In the genomic region with DNA sequence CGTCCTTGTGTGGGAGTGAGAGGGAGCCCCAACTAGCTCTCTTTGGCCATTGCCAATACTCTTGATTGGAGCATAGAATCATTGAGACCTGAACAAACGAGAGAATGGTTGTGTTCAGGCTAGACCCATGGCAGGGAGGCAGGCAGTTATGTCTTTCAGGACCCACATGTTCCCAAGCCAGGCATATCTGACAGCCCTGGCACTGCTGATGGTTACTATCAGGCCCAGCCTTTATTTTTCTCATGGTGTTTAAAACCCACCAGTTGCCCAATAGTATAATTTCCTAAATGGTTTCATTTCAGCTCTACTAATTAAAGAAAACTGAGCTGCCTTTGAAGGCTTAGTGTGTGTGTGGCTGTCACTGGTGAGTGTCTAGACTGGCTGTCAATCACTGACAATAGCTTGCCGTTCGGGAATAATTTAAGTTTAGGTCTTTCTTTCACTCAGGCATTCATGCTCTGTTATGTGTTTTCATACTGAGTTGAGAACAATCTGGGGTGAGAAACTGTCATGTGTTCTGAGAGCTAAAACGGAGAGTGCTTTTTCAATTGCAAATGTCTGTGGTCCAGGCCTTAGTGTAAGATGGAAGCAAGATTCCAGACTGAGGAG, we compare ENCODE assay signal across 31 mouse cellular contexts. TPM values are rescaled to one million over a fixed set of nuclear protein-coding genes. Genes with fewer than 3 reads are reported as not detected.
DNase-seq lines count a peak whose midpoint lies in the region; ATAC-seq and TF ChIP-seq lines count a peak whose summit lies in the region.
"Had no signal": no experiment of that assay in that cellular context is flagged by ENCODE, and none has a peak within 500 bp of the region (broad histone marks: within the 10 kb centered on the region; RNA-seq: fewer than 3 reads in every experiment).

No protein-coding gene starts in this region.

- TF ChIP-seq EP300 in liver, postnatal 0 days (IDR thresholded peaks at IDR 0.05; ENCODE audit: low read depth), result no peak

- no peaks in the 10 kb centered on the region for H3K36me3 ChIP-seq in forebrain, embryonic 15.5 days
- H3K36me3 ChIP-seq in liver, postnatal 0 days (replicated peaks; ENCODE audit: insufficient read depth, low read length), result no peaks in the 10 kb centered on the region
- H3K36me3 ChIP-seq: heart, embryonic 10.5 days; heart, embryonic 15.5 days; hindbrain, embryonic 15.5 days; liver, embryonic 15.5 days; lung, embryonic 15.5 days; midbrain, embryonic 12.5 days had no signal

- TF ChIP-seq CTCF in layer of hippocampus, adult 2 months (conservative IDR thresholded peaks at IDR 0.05), result no peak
- no peak for TF ChIP-seq CTCF in brain, embryonic 14.5 days (IDR thresholded peaks at IDR 0.05; ENCODE audit: borderline replicate concordance, extremely low read depth, insufficient read depth, insufficient read length)
- no peak for TF ChIP-seq CTCF in liver, postnatal 0 days (IDR thresholded peaks at IDR 0.05; ENCODE audit: low read depth)

- DNase-seq in layer of hippocampus, adult 2 months (ENCODE audit: low spot score in 2 of 2), result peak; percentile 16 to 52
- no peak for DNase-seq in layer of hippocampus, adult 11-12 months (ENCODE audit: low spot score)
- peak; percentile 47 for DNase-seq in brain, adult 2 months (ENCODE audit: low read depth, low spot score)
- DNase-seq in brain, embryonic 14.5 days (ENCODE audit: low read depth), result peak; percentile 90
- DNase-seq in ovary, postnatal 14 days (ENCODE audit: low spot score), result no peak
- DNase-seq in liver, postnatal 0 days, result no peak
- DNase-seq: adrenal gland, adult 2 months; adrenal gland, postnatal 36 days; B cell, adult 2 months; cerebellum, adult 11 months; cerebellum, adult 9-10 months; cerebellum, postnatal 36 days; gastrocnemius, postnatal 10 days; kidney, adult 11 months; kidney, postnatal 14 days; layer of hippocampus, postnatal 36 days; liver; right cerebral cortex, postnatal 4 days; thymus, adult 18-20 months; thymus, postnatal 25 days had no signal

- no peaks in the 10 kb centered on the region for H3K9me3 ChIP-seq in forebrain, embryonic 15.5 days
- no peaks in the 10 kb centered on the region for H3K9me3 ChIP-seq in liver, postnatal 0 days (ENCODE audit: low read length)
- H3K9me3 ChIP-seq: heart, embryonic 10.5 days; heart, embryonic 15.5 days; hindbrain, embryonic 15.5 days; liver, embryonic 15.5 days; lung, embryonic 15.5 days; midbrain, embryonic 12.5 days had no signal

- WGBS in forebrain, embryonic 15.5 days, result 11% methylated on average over 5 of the region's 5 CpGs
- 66% methylated on average over 5 of the region's 5 CpGs for WGBS in liver, postnatal 0 days (ENCODE audit: insufficient replicate concordance)

- H3K27me3 ChIP-seq in forebrain, embryonic 15.5 days, result peaks cover 3% of the 10 kb centered on the region; the same call in 1 of the 2 replicates
- H3K27me3 ChIP-seq in liver, postnatal 0 days (ENCODE audit: insufficient read depth, low read length), result no peaks in the 10 kb centered on the region
- H3K27me3 ChIP-seq: heart, embryonic 15.5 days; hindbrain, embryonic 15.5 days; liver, embryonic 15.5 days; lung, embryonic 15.5 days; midbrain, embryonic 12.5 days had no signal

- ATAC-seq in forebrain, embryonic 15.5 days (replicated peaks), result peak; percentile 89
- ATAC-seq in liver, postnatal 0 days, result no peak
- ATAC-seq: inflammation-experienced regulatory T-cells, adult 6 months had no signal

- TF ChIP-seq POLR2A in brain, embryonic 14.5 days (IDR thresholded peaks at IDR 0.05; ENCODE audit: borderline replicate concordance, extremely low read depth, insufficient read depth, insufficient read length, poor library complexity, severe bottlenecking), result no peak

- H3K9ac ChIP-seq in forebrain, embryonic 15.5 days (replicated peaks), result no peak overlapping the region
- no peak overlapping the region for H3K9ac ChIP-seq in liver, postnatal 0 days (replicated peaks)
- H3K9ac ChIP-seq: heart, embryonic 15.5 days; hindbrain, embryonic 15.5 days; liver, embryonic 15.5 days; lung, embryonic 15.5 days; midbrain, embryonic 12.5 days had no signal

- H3K4me3 ChIP-seq in layer of hippocampus, adult 2 months, result no peak overlapping the region
- no peak overlapping the region for H3K4me3 ChIP-seq in forebrain, embryonic 15.5 days
- no peak overlapping the region for H3K4me3 ChIP-seq in liver, postnatal 0 days (ENCODE audit: low read depth, low read length)
- H3K4me3 ChIP-seq: heart, embryonic 10.5 days; heart, embryonic 15.5 days; hindbrain, embryonic 15.5 days; liver, embryonic 15.5 days; lung, embryonic 15.5 days; midbrain, embryonic 12.5 days had no signal

- H3K27ac ChIP-seq in layer of hippocampus, adult 2 months, result peak overlapping the region; percentile 36; the same call in 1 of the 2 replicates
- peak overlapping the region; percentile 24 for H3K27ac ChIP-seq in forebrain, embryonic 15.5 days (replicated peaks)
- no peak overlapping the region for H3K27ac ChIP-seq in liver, postnatal 0 days (ENCODE audit: low read depth)
- H3K27ac ChIP-seq: heart, embryonic 10.5 days; heart, embryonic 15.5 days; hindbrain, embryonic 15.5 days; liver, embryonic 15.5 days; lung, embryonic 15.5 days; midbrain, embryonic 12.5 days; stomach, postnatal 0 days had no signal

- no peak overlapping the region for H3K4me2 ChIP-seq in forebrain, embryonic 15.5 days (replicated peaks)
- H3K4me2 ChIP-seq in liver, postnatal 0 days (ENCODE audit: low read depth, low read length), result no peak overlapping the region
- H3K4me2 ChIP-seq: heart, embryonic 15.5 days; hindbrain, embryonic 15.5 days; liver, embryonic 15.5 days; lung, embryonic 15.5 days; midbrain, embryonic 12.5 days had no signal

- H3K4me1 ChIP-seq in forebrain, embryonic 15.5 days, result peaks cover 26% of the 10 kb centered on the region
- no peaks in the 10 kb centered on the region for H3K4me1 ChIP-seq in liver, postnatal 0 days (ENCODE audit: insufficient read depth)
- H3K4me1 ChIP-seq: heart, embryonic 10.5 days; heart, embryonic 15.5 days; hindbrain, embryonic 15.5 days; liver, embryonic 15.5 days; lung, embryonic 15.5 days had no signal

RNA-seq across cellular contexts. Expression of gene Dab1, which starts 17.1 kb away (rescaled TPM):
- total RNA-seq in layer of hippocampus, adult 2 months (2021), result 100 to 1,000 TPM; 155 to 170 TPM
- 49.9 and 54.9 TPM in 2 replicates for polyA plus RNA-seq in brain, embryonic 14.5 days (2012; rRNA removed)
- polyA plus RNA-seq in forebrain, embryonic 15.5 days (2015; fragmentation: Nextera tagmentation; extraction: Ambion mirVana), result 152 and 174 TPM in 2 replicates
- 0.72 and 1.1 TPM in 2 replicates for polyA plus RNA-seq in liver, postnatal 0 days (2015; fragmentation: Nextera tagmentation; extraction: Ambion mirVana)
- total RNA-seq: megakaryocyte progenitor cell, adult 5-6 weeks; neutrophil, adult 5-6 weeks had no signal
- polyA plus RNA-seq: inflammation-experienced regulatory T-cells, adult 6 months had no signal

Comparison
In these comparisons a context has a peak if more than half of its experiments do, and no peak if none do; other contexts are left out.
1. DNase-seq: peak in layer of hippocampus, adult 2 months (2 of 2), brain, adult 2 months (single experiment) and brain, embryonic 14.5 days (single experiment); none in layer of hippocampus, adult 11-12 months (single experiment), ovary, postnatal 14 days (single experiment) and liver, postnatal 0 days (single experiment).
2. RNA of gene Dab1, which starts 17.1 kb away (polyA plus RNA-seq): 152 to 174 TPM in forebrain, embryonic 15.5 days and 49.9 to 54.9 TPM in brain, embryonic 14.5 days; 0.72 to 1.1 TPM in liver, postnatal 0 days; every median in the first group is over 10 times any median in the second.